Mouse (Mus musculus) left cerebral cortex, adult 2 months (tissue): Measurements from ENCODE around the gene Tmem28. TPM values are rescaled to one million over a fixed set of nuclear protein-coding genes. Genes with fewer than 3 reads are reported as not detected.

Source experiments
- DNase-seq, 2 experiments: peaks; one replicate each; pipeline ENCODE4 v3.0.0; 2021 to 2022; ENCODE audit warnings: low spot score in 2 of 2, mixed read lengths in 1 of 2; ENCODE audit errors: extremely low spot score in 1 of 2
- H3K27ac ChIP-seq: fragments of 200-600 bp; 2 replicates; pipeline ENCODE4 v1.8.1; 2022
- H3K4me3 ChIP-seq: fragments of 200-600 bp; 2 replicates; pipeline ENCODE4 v1.8.1; 2022
- CTCF ChIP-seq: fragments of 200-600 bp; IDR thresholded peaks from 2 replicates; pipeline ENCODE4 v1.8.1; 2022; ENCODE audit warnings: antibody characterized with exemption, mild to moderate bottlenecking, moderate library complexity
- intact Hi-C: fragments of 180-260 bp; cut with DNase I; formaldehyde crosslinking; loops from one replicate; pipeline ENCODE4 v1.15.1; 2025
- total RNA-seq, 2 experiments: library from RNA; stranded (reverse); gene quantifications; 2 replicates each; pipeline ENCODE4 v1.2.3; 2021

Tmem28 gene
- total RNA-seq, 2 experiments from 2014 or later = 18.4 to 22.4 TPM

DNA sequence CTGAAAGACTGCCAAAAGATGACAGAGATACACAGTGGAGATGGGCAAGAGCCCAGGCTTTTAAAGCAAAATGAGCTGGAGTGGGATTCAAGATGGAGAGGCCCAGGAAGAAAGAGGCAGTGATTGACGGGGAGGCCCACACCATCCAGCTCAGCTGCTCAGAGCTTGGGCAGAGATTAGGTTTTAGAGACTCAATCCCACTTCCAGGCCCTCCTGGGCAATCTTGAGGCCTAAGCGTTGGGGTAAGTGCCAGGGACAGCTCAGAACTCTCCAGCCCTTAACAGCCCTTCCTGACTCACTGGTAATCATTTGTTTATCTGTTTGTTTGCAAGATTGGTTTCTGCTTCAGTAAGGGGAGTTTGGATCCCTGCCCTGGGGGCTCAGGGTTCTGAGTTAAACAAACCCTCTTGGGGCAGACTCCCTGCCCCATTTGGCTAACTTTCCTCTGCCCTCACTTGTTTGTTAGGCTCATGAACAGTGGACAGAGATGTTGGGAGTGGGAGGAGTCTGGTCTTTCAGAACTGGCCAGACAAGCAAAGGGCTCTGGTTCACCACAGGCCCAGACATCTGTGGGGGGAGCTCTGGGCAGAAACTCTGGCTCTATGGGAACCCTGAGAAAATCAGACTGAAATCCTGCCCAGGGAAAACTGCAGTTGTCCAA, 52.6 kb downstream of the Tmem28 start:
- intact Hi-C loops = no loop called here
- no peak for DNase-seq
- no peak for TF ChIP-seq CTCF
- H3K27ac ChIP-seq = no peak overlapping the region
- H3K4me3 ChIP-seq = no peak overlapping the region

DNA sequence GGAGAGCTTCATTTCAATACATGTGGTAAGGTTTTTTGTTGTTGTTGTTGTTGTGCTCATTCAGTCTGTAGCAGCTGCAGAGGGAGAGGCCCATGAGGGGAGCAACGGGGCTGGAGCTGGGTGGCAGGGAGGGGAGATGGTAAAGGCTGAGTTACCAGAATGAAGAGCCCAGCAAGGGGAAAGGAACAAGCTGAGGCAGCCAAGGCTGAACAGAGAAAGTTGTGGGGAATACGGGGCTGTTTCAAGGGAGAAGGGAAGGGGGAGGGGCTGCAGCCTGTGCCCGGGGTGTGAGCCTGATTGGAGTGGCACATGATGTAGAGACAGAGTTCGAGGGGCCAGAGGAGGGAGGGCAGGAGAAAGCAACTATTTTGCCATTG, 53.1 kb downstream of the Tmem28 start:
- no peak for TF ChIP-seq CTCF
- H3K27ac ChIP-seq = no peak overlapping the region
- intact Hi-C loops = no loop called here
- DNase-seq = no peak
- no peak overlapping the region for H3K4me3 ChIP-seq

DNA sequence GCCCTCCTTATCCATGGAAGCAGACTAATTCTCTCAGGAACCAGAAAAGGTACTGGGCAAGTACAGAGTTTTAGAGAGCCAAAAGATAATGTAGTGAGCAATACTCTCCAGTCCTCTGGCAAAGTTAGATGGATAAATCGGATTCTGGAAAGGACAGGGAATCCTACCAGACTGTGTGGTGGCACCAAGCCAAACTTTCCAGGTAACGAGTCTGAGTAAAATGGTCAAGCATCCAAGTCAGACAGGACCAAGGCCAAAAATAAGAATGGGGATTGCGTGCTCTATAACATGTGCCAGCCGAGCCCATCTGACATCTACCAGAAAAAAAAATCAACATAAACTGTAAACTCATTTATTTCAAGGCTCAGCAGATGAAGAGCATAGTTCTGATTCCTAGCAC, 56.0 kb downstream of the Tmem28 start:
- TF ChIP-seq CTCF = no peak
- intact Hi-C loops = no loop called here

DNA sequence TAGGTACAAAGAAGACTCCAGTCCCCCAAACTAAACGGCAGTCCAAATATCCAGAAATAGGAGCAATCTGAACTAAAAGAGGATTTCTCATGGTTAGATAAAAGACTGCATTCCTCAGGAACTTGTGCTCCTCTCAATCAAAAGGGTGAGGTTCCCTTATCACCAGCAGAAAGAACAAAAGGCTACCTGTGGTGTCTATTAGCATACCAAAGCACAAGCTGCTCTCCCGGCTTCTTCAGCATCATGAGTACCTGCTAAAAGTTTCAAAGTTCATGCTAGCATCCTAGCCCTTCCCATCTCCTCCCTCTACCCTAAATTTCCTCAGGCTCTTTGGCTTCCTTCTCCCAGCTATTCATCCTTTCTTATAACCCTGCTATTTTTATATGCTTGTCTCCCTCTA, 62.6 kb downstream of the Tmem28 start:
- Histone ChIP-seq H3K4me3 (no peak overlapping the region), H3K27ac (no peak overlapping the region)
- DNase-seq = no peak
- intact Hi-C loops = no loop called here
- TF ChIP-seq CTCF = no peak

More for the DNA sequence above, 56.0 kb downstream of the Tmem28 start:
- no peak overlapping the region for H3K27ac ChIP-seq
- DNase-seq = no peak
- no peak overlapping the region for H3K4me3 ChIP-seq

Other genes with a start within 250 kb of the Tmem28 start
- gene Eda, start 154.6 kb downstream of the Tmem28 start, total RNA-seq = 1 to 10 TPM; 3.5 to 5.9 TPM